Mouse (Mus musculus): Measurements from ENCODE around the gene Lingo3.

Gene Lingo3

GRCm38 (mm10) chr10:80843931-80844547 lies at the start of gene Lingo3:
Gene Lingo3 (minus strand): TSS chr10:80844039.
- in situ Hi-C loops (cut with MboI), result no loop called here

GRCm38 (mm10) chr10:80887181-80887580 lies 43.3 kb upstream of the Lingo3 start:
- in situ Hi-C loops (cut with MboI), result no loop called here

- in situ Hi-C loops (cut with MboI), result no loop called here
Observed at GRCm38 (mm10) chr10:80881301-80881700, 37.5 kb upstream of the Lingo3 start.

- in situ Hi-C loops (cut with MboI), result no loop called here
Observed at GRCm38 (mm10) chr10:80880901-80881300, 37.1 kb upstream of the Lingo3 start.

GRCm38 (mm10) chr10:80880131-80880641 lies 36.3 kb upstream of the Lingo3 start:
- in situ Hi-C loops (cut with MboI), result no loop called here

GRCm38 (mm10) chr10:80876594-80876993 lies 32.8 kb upstream of the Lingo3 start:
- in situ Hi-C loops (cut with MboI), result loop anchor here (5.0 kb wide), 1 partner anchor 54 kb away; no protein-coding TSS in a partner anchor

- in situ Hi-C loops (cut with MboI), result loop anchor here (5.0 kb wide), 1 partner anchor 54 kb away; no protein-coding TSS in a partner anchor
Observed at GRCm38 (mm10) chr10:80876028-80876427, 32.2 kb upstream of the Lingo3 start.

GRCm38 (mm10) chr10:80874035-80874434 lies 30.2 kb upstream of the Lingo3 start:
- in situ Hi-C loops (cut with MboI), result no loop called here

- in situ Hi-C loops (cut with MboI), result no loop called here
Observed at GRCm38 (mm10) chr10:80871581-80871980, 27.7 kb upstream of the Lingo3 start, which contains the start of gene Tmprss9. Gene Tmprss9 (plus strand): TSS chr10:80871848.

GRCm38 (mm10) chr10:80870993-80871392 lies 27.2 kb upstream of the Lingo3 start:
- in situ Hi-C loops (cut with MboI), result no loop called here

GRCm38 (mm10) chr10:80864446-80864845 lies 20.6 kb upstream of the Lingo3 start:
- in situ Hi-C loops (cut with MboI), result no loop called here

GRCm38 (mm10) chr10:80862305-80862704 lies 18.5 kb upstream of the Lingo3 start:
- in situ Hi-C loops (cut with MboI), result no loop called here

- in situ Hi-C loops (cut with MboI), result no loop called here
Observed at GRCm38 (mm10) chr10:80858350-80858935, 14.6 kb upstream of the Lingo3 start.

GRCm38 (mm10) chr10:80857848-80858247 lies 14.0 kb upstream of the Lingo3 start:
- in situ Hi-C loops (cut with MboI), result no loop called here

- in situ Hi-C loops (cut with MboI), result no loop called here
Observed at GRCm38 (mm10) chr10:80857386-80857785, 13.5 kb upstream of the Lingo3 start.

- in situ Hi-C loops (cut with MboI), result no loop called here
Observed at GRCm38 (mm10) chr10:80856908-80857307, 13.1 kb upstream of the Lingo3 start.

- in situ Hi-C loops (cut with MboI), result no loop called here
Observed at GRCm38 (mm10) chr10:80856267-80856666, 12.4 kb upstream of the Lingo3 start.

GRCm38 (mm10) chr10:80855749-80856073 lies 11.9 kb upstream of the Lingo3 start:
- in situ Hi-C loops (cut with MboI), result no loop called here

- in situ Hi-C loops (cut with MboI), result no loop called here
Observed at GRCm38 (mm10) chr10:80854913-80855748, 11.3 kb upstream of the Lingo3 start, which contains the start of the genes Lsm7 and Sppl2b. Gene Lsm7 (minus strand): TSS chr10:80855209. Gene Sppl2b (plus strand): TSS chr10:80855275.

GRCm38 (mm10) chr10:80848571-80848970 lies 4.7 kb upstream of the Lingo3 start:
- in situ Hi-C loops (cut with MboI), result no loop called here

GRCm38 (mm10) chr10:80845732-80846131 lies 1.9 kb upstream of the Lingo3 start:
- in situ Hi-C loops (cut with MboI), result no loop called here

GRCm38 (mm10) chr10:80845055-80845693 lies 1.3 kb upstream of the Lingo3 start:
- in situ Hi-C loops (cut with MboI), result no loop called here
